Mouse (Mus musculus): Measurements from ENCODE around the gene Rffl.

Gene Rffl

GRCm38 (mm10) chr11:82763261-82763660 is 107.7 kb downstream of the Rffl start:
- DNase-seq, result no peak

- DNase-seq, result no peak
Observed at GRCm38 (mm10) chr11:82762286-82762829, 108.7 kb downstream of the Rffl start.

- DNase-seq, result no peak
Observed at GRCm38 (mm10) chr11:82755919-82756318, 115.1 kb downstream of the Rffl start.
